Mouse (Mus musculus): ENCODE data around the gene Nat9. TPM values are rescaled to one million over a fixed set of nuclear protein-coding genes. Genes with fewer than 3 reads are reported as not detected.

Nat9 gene
- polyA plus RNA-seq, 1 experiment from 2014 or later: 23.8 TPM

- Histone ChIP-seq H3K36me3 (no peaks in the 10 kb centered on the region), H3K4me2 (peak overlapping the region; percentile 76; the same call in 1 of the 2 replicates), H3K9me3 (no peaks in the 10 kb centered on the region), H3K4me1 (peaks cover 24% of the 10 kb centered on the region), H3K4me3 (no peak overlapping the region; the same call in 1 of the 2 replicates), H3K27ac (no peak overlapping the region), H3K9ac (no peak overlapping the region), H3K27me3 (no peaks in the 10 kb centered on the region)
- 78% methylated on average over 13 of the region's 13 CpGs for whole genome bisulfite sequencing
- ATAC-seq (ENCODE audit: borderline replicate concordance, extremely low read depth, low FRiP score, low TSS enrichment): no peak
Measured at GRCm38 (mm10) chr11:115188539-115189231, 1.0 kb upstream of the Nat9 start.

- Histone ChIP-seq H3K9me3 (no peaks in the 10 kb centered on the region), H3K9ac (peak within 1 kb of the TSS; percentile 72), H3K36me3 (no peaks in the 10 kb centered on the region), H3K27me3 (no peaks in the 10 kb centered on the region), H3K27ac (peak within 1 kb of the TSS; percentile 83), H3K4me1 (peaks cover 19% of the 10 kb centered on the region), H3K4me3 (peak within 1 kb of the TSS; percentile 58), H3K4me2 (peak within 1 kb of the TSS; percentile 76)
- ATAC-seq (ENCODE audit: borderline replicate concordance, extremely low read depth, low FRiP score, low TSS enrichment): peak; percentile 92
- under 1% methylated on average over 39 of the region's 39 CpGs for WGBS
Measured at GRCm38 (mm10) chr11:115187224-115187639, 427 bp downstream of the Nat9 start, which contains the start of gene Tmem104. Tmem104 (plus strand) TSS chr11:115187487.

DNA sequence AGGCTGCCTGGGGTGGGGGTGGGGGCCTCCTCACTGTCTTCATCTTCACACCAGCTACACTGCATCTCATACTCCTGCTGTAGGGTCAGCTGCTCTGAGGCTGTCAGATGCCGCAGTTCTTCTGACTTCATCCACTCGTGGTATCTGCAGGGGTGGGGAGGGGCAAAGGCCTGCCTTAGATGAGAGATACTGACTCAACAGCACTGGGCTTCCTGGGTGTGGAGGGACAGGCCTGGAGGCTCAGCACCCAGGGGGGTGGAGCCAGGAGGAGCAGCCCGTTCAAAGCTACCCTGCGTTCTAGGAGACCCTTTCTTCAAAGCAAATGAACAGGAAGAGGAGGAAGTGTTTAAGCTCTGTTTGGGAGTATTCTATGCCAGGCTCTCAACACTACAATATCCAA lies 2.7 kb downstream of the Nat9 start:
- H3K27ac ChIP-seq: no peak overlapping the region
- no peak overlapping the region for H3K4me3 ChIP-seq
- H3K27me3 ChIP-seq: no peaks in the 10 kb centered on the region
- no peaks in the 10 kb centered on the region for H3K9me3 ChIP-seq
- H3K9ac ChIP-seq: no peak overlapping the region
- peaks cover 15% of the 10 kb centered on the region for H3K4me1 ChIP-seq
- no peak overlapping the region for H3K4me2 ChIP-seq
- 32% methylated on average over 4 of the region's 4 CpGs for WGBS
- ATAC-seq (ENCODE audit: borderline replicate concordance, extremely low read depth, low FRiP score, low TSS enrichment): no peak
- no peaks in the 10 kb centered on the region for H3K36me3 ChIP-seq

GRCm38 (mm10) chr11:115181913-115182638 lies 5.6 kb downstream of the Nat9 start:
- no peak for ATAC-seq (ENCODE audit: borderline replicate concordance, extremely low read depth, low FRiP score, low TSS enrichment)
- no peak overlapping the region for H3K27ac ChIP-seq
- H3K9me3 ChIP-seq: no peaks in the 10 kb centered on the region
- no peaks in the 10 kb centered on the region for H3K36me3 ChIP-seq
- H3K4me1 ChIP-seq: peaks cover 21% of the 10 kb centered on the region
- no peak overlapping the region for H3K4me2 ChIP-seq
- H3K4me3 ChIP-seq: no peak overlapping the region
- no peak overlapping the region for H3K9ac ChIP-seq
- 12% methylated on average over 12 of the region's 12 CpGs for WGBS
- H3K27me3 ChIP-seq: no peaks in the 10 kb centered on the region

- peaks cover 27% of the 10 kb centered on the region for H3K4me1 ChIP-seq
Measured at GRCm38 (mm10) chr11:115179881-115180280, 7.8 kb downstream of the Nat9 start.

GRCm38 (mm10) chr11:115179191-115179590 lies 8.5 kb downstream of the Nat9 start:
- no peak overlapping the region for H3K4me3 ChIP-seq
- no peaks in the 10 kb centered on the region for H3K36me3 ChIP-seq
- no peak for ATAC-seq (ENCODE audit: borderline replicate concordance, extremely low read depth, low FRiP score, low TSS enrichment)
- no peaks in the 10 kb centered on the region for H3K9me3 ChIP-seq
- 59% methylated on average over 6 of the region's 6 CpGs for WGBS
- H3K27ac ChIP-seq: no peak overlapping the region
- H3K4me1 ChIP-seq: peaks cover 34% of the 10 kb centered on the region
- no peaks in the 10 kb centered on the region for H3K27me3 ChIP-seq
- H3K9ac ChIP-seq: no peak overlapping the region
- no peak overlapping the region for H3K4me2 ChIP-seq

More at GRCm38 (mm10) chr11:115179881-115180280, 7.8 kb downstream of the Nat9 start:
- 62% methylated on average over 6 of the region's 6 CpGs for WGBS
- ATAC-seq (ENCODE audit: borderline replicate concordance, extremely low read depth, low FRiP score, low TSS enrichment): no peak
- Histone ChIP-seq H3K4me3 (no peak overlapping the region), H3K27me3 (no peaks in the 10 kb centered on the region), H3K9me3 (no peaks in the 10 kb centered on the region), H3K36me3 (no peaks in the 10 kb centered on the region), H3K4me2 (no peak overlapping the region), H3K9ac (no peak overlapping the region), H3K27ac (no peak overlapping the region)

DNA sequence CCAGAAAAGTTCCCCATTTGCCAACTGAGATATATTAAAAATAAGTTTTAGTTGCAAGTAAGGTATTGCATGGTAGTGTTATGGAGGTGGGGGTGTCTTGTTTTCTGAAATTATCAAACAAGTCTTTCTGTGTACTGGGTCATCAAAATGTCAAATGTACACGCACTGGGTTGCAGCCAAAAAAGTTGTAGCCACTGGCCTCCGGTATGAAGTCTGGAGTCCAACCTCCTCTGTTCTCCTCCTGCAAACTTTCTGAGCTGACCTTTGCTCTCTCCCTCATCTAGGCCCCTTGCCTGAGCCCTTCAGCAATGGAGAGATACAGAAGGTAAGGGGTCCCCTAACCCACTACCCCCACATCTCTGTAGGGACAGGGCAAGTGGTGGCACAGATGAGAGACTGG lies 8.9 kb downstream of the Nat9 start:
- H3K4me3 ChIP-seq: no peak overlapping the region
- H3K36me3 ChIP-seq: no peaks in the 10 kb centered on the region
- H3K27me3 ChIP-seq: no peaks in the 10 kb centered on the region
- no peak for ATAC-seq (ENCODE audit: borderline replicate concordance, extremely low read depth, low FRiP score, low TSS enrichment)
- H3K27ac ChIP-seq: no peak overlapping the region
- WGBS: 63% methylated on average over 2 of the region's 2 CpGs
- H3K9me3 ChIP-seq: no peaks in the 10 kb centered on the region
- H3K9ac ChIP-seq: no peak overlapping the region
- H3K4me1 ChIP-seq: peaks cover 37% of the 10 kb centered on the region
- no peak overlapping the region for H3K4me2 ChIP-seq

DNA sequence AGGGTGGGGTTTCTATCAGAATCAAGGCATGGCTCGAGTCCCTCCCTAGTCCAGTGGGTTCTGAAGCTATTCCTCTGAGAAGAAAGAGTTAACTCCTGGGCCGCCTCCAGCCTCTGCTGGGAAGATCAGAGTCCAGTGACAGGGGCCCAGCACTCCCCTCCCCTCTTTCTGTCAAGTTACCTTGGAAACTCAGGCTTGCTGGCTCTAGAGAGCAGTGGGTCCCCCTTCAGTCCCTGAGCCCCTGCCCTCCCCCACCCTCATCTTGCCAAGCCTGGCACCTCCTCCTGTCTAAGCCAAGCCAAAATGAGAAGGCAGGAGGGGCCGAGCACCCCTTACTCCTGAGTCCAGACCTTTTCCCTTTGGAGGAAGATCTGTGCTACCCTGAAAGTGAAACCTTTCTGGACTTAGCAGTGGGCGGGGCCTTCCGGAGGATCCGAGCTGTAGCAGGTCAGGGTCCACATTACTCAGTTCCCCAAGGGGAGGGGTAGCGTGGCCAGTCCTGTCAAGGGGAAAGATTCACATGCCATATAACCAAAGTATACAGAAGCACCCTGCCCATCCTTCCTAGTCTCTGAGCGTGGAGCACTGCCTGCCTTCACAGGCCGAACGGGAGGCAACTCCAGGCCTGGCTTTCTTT lies 10.0 kb downstream of the Nat9 start:
- H3K4me3 ChIP-seq: no peak overlapping the region
- H3K4me2 ChIP-seq: peak overlapping the region; percentile 28
- peaks cover 48% of the 10 kb centered on the region for H3K4me1 ChIP-seq
- H3K9ac ChIP-seq: 0 out of 2 replicates have a peak overlapping the region, but pooled peaks have one; percentile 7
- H3K27me3 ChIP-seq: no peaks in the 10 kb centered on the region
- H3K9me3 ChIP-seq: no peaks in the 10 kb centered on the region
- no peak overlapping the region; the same call in 1 of the 2 replicates for H3K27ac ChIP-seq
- no peaks in the 10 kb centered on the region for H3K36me3 ChIP-seq
- ATAC-seq (ENCODE audit: borderline replicate concordance, extremely low read depth, low FRiP score, low TSS enrichment): no peak
- 19% methylated on average over 10 of the region's 10 CpGs for WGBS

DNA sequence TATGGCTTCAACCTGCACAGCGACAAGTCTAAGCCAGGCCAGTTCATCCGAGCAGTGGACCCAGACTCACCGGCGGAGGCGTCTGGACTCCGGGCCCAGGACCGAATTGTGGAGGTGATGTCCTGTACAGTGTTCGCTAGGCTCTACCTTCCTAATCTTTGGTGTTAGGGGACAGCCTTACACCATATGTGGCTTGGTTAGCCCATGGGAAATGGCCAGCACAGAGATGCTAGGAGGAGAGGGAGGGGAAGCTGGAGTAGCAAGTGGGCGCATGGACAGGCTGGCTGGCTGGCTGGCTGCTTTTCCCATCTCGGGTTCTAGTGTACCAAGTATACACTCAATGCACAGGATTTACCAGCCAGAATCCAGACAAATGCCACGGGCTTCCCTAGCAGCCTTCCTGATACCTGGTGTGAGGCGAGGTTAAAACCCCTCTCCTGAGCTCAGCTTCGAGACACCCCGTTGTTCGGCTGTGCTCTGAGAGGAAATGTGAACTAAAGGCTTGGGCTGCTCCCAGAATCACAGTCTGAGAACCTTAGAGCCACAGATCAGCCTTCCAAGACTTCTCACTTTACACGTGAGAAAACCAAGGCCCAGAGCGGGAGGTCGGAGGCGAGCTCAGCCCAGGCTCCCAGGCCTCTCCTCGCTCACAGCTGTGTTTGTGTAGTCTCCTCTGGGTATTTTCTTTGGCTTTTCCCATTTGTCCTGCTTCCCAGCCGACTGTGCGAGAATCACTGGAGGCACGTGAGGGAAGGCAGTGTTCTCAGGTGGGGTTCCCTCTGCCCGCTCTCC lies 11.1 kb downstream of the Nat9 start:
- no peak overlapping the region for H3K9ac ChIP-seq
- 62% methylated on average over 24 of the region's 24 CpGs for WGBS
- no peak overlapping the region for H3K4me2 ChIP-seq

GRCm38 (mm10) chr11:115173549-115174339 lies 13.9 kb downstream of the Nat9 start:
- H3K4me3 ChIP-seq: no peak overlapping the region; the same call in 1 of the 2 replicates
- peak overlapping the region; percentile 87 for H3K27ac ChIP-seq
- no peaks in the 10 kb centered on the region for H3K27me3 ChIP-seq
- H3K9ac ChIP-seq: no peak overlapping the region
- no peaks in the 10 kb centered on the region for H3K9me3 ChIP-seq
- peak; percentile 44 for ATAC-seq (ENCODE audit: borderline replicate concordance, extremely low read depth, low FRiP score, low TSS enrichment)
- H3K4me1 ChIP-seq: peaks cover 65% of the 10 kb centered on the region
- H3K36me3 ChIP-seq: no peaks in the 10 kb centered on the region
- 19% methylated on average over 16 of the region's 16 CpGs for WGBS
- H3K4me2 ChIP-seq: peak overlapping the region; percentile 33; the same call in 1 of the 2 replicates

More for the DNA sequence above, 11.1 kb downstream of the Nat9 start:
- peaks cover 59% of the 10 kb centered on the region for H3K4me1 ChIP-seq
- H3K9me3 ChIP-seq: no peaks in the 10 kb centered on the region
- H3K27me3 ChIP-seq: no peaks in the 10 kb centered on the region
- no peak overlapping the region for H3K27ac ChIP-seq
- ATAC-seq (ENCODE audit: borderline replicate concordance, extremely low read depth, low FRiP score, low TSS enrichment): no peak
- no peaks in the 10 kb centered on the region for H3K36me3 ChIP-seq
- H3K4me3 ChIP-seq: no peak overlapping the region

Data from lung, embryonic 15.5 days (tissue).